In genomic region chr16:26527931-26528666, GRCm38 (mm10) we compare ENCODE assay signal across 11 mouse cellular contexts. TPM values are rescaled to one million over a fixed set of nuclear protein-coding genes. Genes with fewer than 3 reads are reported as not detected.
A peak's percentile ranks its signal among the peaks of the same experiment; 100 is the strongest.
DNase-seq lines count a peak whose midpoint lies in the region; ATAC-seq and TF ChIP-seq lines count a peak whose summit lies in the region.
"Had no signal": no experiment of that assay in that cellular context is flagged by ENCODE, and none has a peak within 500 bp of the region (broad histone marks: within the 10 kb centered on the region; RNA-seq: fewer than 3 reads in every experiment).

No protein-coding gene starts in this region.

- peaks cover 18% of the 10 kb centered on the region for H3K4me1 ChIP-seq in forebrain, embryonic 15.5 days
- H3K4me1 ChIP-seq in kidney, embryonic 15.5 days: peaks cover 19% of the 10 kb centered on the region
- H3K4me1 ChIP-seq in midbrain, postnatal 0 days (ENCODE audit: insufficient read depth, low read length): no peaks in the 10 kb centered on the region; the same call in 1 of the 2 replicates
- H3K4me1 ChIP-seq: intestine, embryonic 15.5 days had no signal

- no peak overlapping the region for H3K9ac ChIP-seq in forebrain, embryonic 15.5 days (replicated peaks)
- H3K9ac ChIP-seq in kidney, embryonic 15.5 days: no peak overlapping the region
- H3K9ac ChIP-seq in midbrain, postnatal 0 days (replicated peaks; ENCODE audit: low read length, poor library complexity, severe bottlenecking): no peak overlapping the region
- H3K9ac ChIP-seq: intestine, embryonic 15.5 days had no signal

- no peaks in the 10 kb centered on the region for H3K9me3 ChIP-seq in forebrain, embryonic 15.5 days
- no peaks in the 10 kb centered on the region for H3K9me3 ChIP-seq in kidney, embryonic 15.5 days (replicated peaks)
- no peaks in the 10 kb centered on the region for H3K9me3 ChIP-seq in midbrain, postnatal 0 days (ENCODE audit: low read length)
- H3K9me3 ChIP-seq: intestine, embryonic 15.5 days had no signal

- whole genome bisulfite sequencing in forebrain, embryonic 15.5 days: 22% methylated on average over 10 of the region's 10 CpGs
- 42% methylated on average over 10 of the region's 10 CpGs for WGBS in kidney, embryonic 15.5 days
- 46% methylated on average over 10 of the region's 10 CpGs for WGBS in midbrain, postnatal 0 days

- no peak overlapping the region for H3K4me3 ChIP-seq in forebrain, embryonic 15.5 days
- H3K4me3 ChIP-seq in kidney, embryonic 15.5 days (replicated peaks): no peak overlapping the region
- no peak overlapping the region for H3K4me3 ChIP-seq in midbrain, postnatal 0 days (ENCODE audit: low read depth, low read length)
- H3K4me3 ChIP-seq: intestine, embryonic 15.5 days had no signal

- H3K4me2 ChIP-seq in forebrain, embryonic 15.5 days (replicated peaks): peak overlapping the region; percentile 11
- H3K4me2 ChIP-seq in kidney, embryonic 15.5 days: peak overlapping the region; percentile 27; the same call in 1 of the 2 replicates
- H3K4me2 ChIP-seq in midbrain, postnatal 0 days (ENCODE audit: low read depth, low read length, poor library complexity, severe bottlenecking): no peak overlapping the region
- H3K4me2 ChIP-seq: intestine, embryonic 15.5 days had no signal

- no peaks in the 10 kb centered on the region for H3K36me3 ChIP-seq in forebrain, embryonic 15.5 days
- H3K36me3 ChIP-seq in kidney, embryonic 15.5 days: no peaks in the 10 kb centered on the region
- H3K36me3 ChIP-seq in midbrain, postnatal 0 days (ENCODE audit: insufficient read depth, low read length): no peaks in the 10 kb centered on the region
- H3K36me3 ChIP-seq: intestine, embryonic 15.5 days had no signal

- intact Hi-C loops in heart, postnatal 25 days (cut with DNase I): no loop called here

- TF ChIP-seq CTCF in midbrain, postnatal 0 days (IDR thresholded peaks at IDR 0.05): no peak

- no peaks in the 10 kb centered on the region for H3K27me3 ChIP-seq in forebrain, embryonic 15.5 days
- H3K27me3 ChIP-seq in kidney, embryonic 15.5 days: peaks cover 11% of the 10 kb centered on the region
- H3K27me3 ChIP-seq in midbrain, postnatal 0 days (ENCODE audit: insufficient read depth, low read length): no peaks in the 10 kb centered on the region
- H3K27me3 ChIP-seq: intestine, embryonic 15.5 days had no signal

- H3K27ac ChIP-seq in forebrain, embryonic 15.5 days (replicated peaks): peak overlapping the region; percentile 55
- H3K27ac ChIP-seq in kidney, embryonic 15.5 days: peak overlapping the region; percentile 51
- no peak overlapping the region for H3K27ac ChIP-seq in midbrain, postnatal 0 days (ENCODE audit: low read depth, low read length)
- H3K27ac ChIP-seq: intestine, embryonic 15.5 days had no signal

- ATAC-seq in forebrain, embryonic 15.5 days (replicated peaks): peak; percentile 98
- peak; percentile 85 for ATAC-seq in kidney, embryonic 15.5 days (replicated peaks; ENCODE audit: low FRiP score)
- peak; percentile 68 for ATAC-seq in midbrain, postnatal 0 days (ENCODE audit: low FRiP score)
- ATAC-seq: intestine, embryonic 15.5 days had no signal

- DNase-seq in layer of hippocampus, postnatal 10 days (ENCODE audit: low spot score in 2 of 2): peak; percentile 19 to 48
- no peak for DNase-seq in layer of hippocampus, postnatal 25 days (ENCODE audit: extremely low spot score in 1 of 2, low spot score in 1 of 2)
- DNase-seq in midbrain, postnatal 0 days (ENCODE audit: low spot score): peak; percentile 78
- no peak for DNase-seq in thymus, adult 18-20 months
- no peak for DNase-seq in adrenal gland, postnatal 10 days
- DNase-seq in heart, postnatal 25 days (ENCODE audit: low spot score): no peak
- DNase-seq: liver had no signal

RNA-seq across cellular contexts. Expression of gene Tmem207, which starts 1.5 kb away (rescaled TPM):
- total RNA-seq in layer of hippocampus, postnatal 10 days (2021): not detected
- total RNA-seq in layer of hippocampus, postnatal 25 days (2021): not detected
- 0.26 TPM in 1 of 2 replicates, not detected in the other for polyA plus RNA-seq in forebrain, embryonic 15.5 days (2015; fragmentation: Nextera tagmentation; extraction: Ambion mirVana)
- polyA plus RNA-seq in kidney, embryonic 15.5 days (2015; fragmentation: Nextera tagmentation; extraction: Ambion mirVana): not detected in 2 replicates
- 0.93 TPM in 1 of 2 replicates, not detected in the other for total RNA-seq in midbrain, postnatal 0 days (2014; rRNA removed)
- polyA plus RNA-seq in midbrain, postnatal 0 days (2015; fragmentation: Nextera tagmentation; extraction: Ambion mirVana): 0.07 TPM in 1 of 2 replicates, not detected in the other
- total RNA-seq in adrenal gland, postnatal 10 days (2021): not detected
- not detected for total RNA-seq in heart, postnatal 25 days (2021)
- total RNA-seq: gastrocnemius, adult 18-20 months had no signal
- polyA plus RNA-seq: intestine, embryonic 15.5 days had no signal

RNA-seq across cellular contexts. Expression of gene Il1rap, which starts 53.4 kb away (rescaled TPM):
- total RNA-seq in layer of hippocampus, postnatal 10 days (2021): 10 to 100 TPM; 29.7 to 30.3 TPM
- total RNA-seq in layer of hippocampus, postnatal 25 days (2021): 10 to 100 TPM; 63.8 to 78.6 TPM
- 4.2 and 5.3 TPM in 2 replicates for polyA plus RNA-seq in forebrain, embryonic 15.5 days (2015; fragmentation: Nextera tagmentation; extraction: Ambion mirVana)
- polyA plus RNA-seq in kidney, embryonic 15.5 days (2015; fragmentation: Nextera tagmentation; extraction: Ambion mirVana): 11.1 and 11.2 TPM in 2 replicates
- 10.5 and 13.9 TPM in 2 replicates for total RNA-seq in midbrain, postnatal 0 days (2014; rRNA removed)
- 7.9 and 8.2 TPM in 2 replicates for polyA plus RNA-seq in midbrain, postnatal 0 days (2015; fragmentation: Nextera tagmentation; extraction: Ambion mirVana)
- total RNA-seq in adrenal gland, postnatal 10 days (2021): 10 to 100 TPM; 12.1 to 16.9 TPM
- 1 to 10 TPM; 3.6 to 4.0 TPM for total RNA-seq in heart, postnatal 25 days (2021)

Comparison
In these comparisons a context has a peak if more than half of its experiments do, and no peak if none do; other contexts are left out.
1. DNase-seq: peak in layer of hippocampus, postnatal 10 days (2 of 2) and midbrain, postnatal 0 days (single experiment); none in layer of hippocampus, postnatal 25 days (0 of 2), thymus, adult 18-20 months (0 of 2), adrenal gland, postnatal 10 days (single experiment) and heart, postnatal 25 days (single experiment).
2. Peak in every context shown above with its lines, with median percentiles within 50 percentile points of each other: ATAC-seq.